Mouse (Mus musculus) hindbrain, embryonic 16.5 days (tissue): ENCODE data around the gene Gm16253. TPM values are rescaled to one million over a fixed set of nuclear protein-coding genes. Genes with fewer than 3 reads are reported as not detected.

Experiments used
- ATAC-seq: fragments of 200-750 bp; cut with Nextera tagmentation; 2 replicates; pipeline ENCODE4 v1.8.0; 2017; ENCODE audit warnings: moderate TSS enrichment, moderate library complexity
- H3K27ac ChIP-seq: fragments of 300-500 bp; sonication (generic); 2 replicates; pipeline ENCODE4 v1.5.1; 2014; ENCODE audit warnings: low read depth, mild to moderate bottlenecking, control low read depth, low read length, moderate library complexity
- H3K27me3 ChIP-seq: fragments of 300-500 bp; sonication (generic); replicated peaks from 2 replicates; pipeline ENCODE4 v1.6.1; 2014; ENCODE audit warnings: low read length; ENCODE audit not compliant: control insufficient read depth, insufficient read depth
- H3K36me3 ChIP-seq: fragments of 300-500 bp; sonication (generic); 2 replicates; pipeline ENCODE4 v1.6.1; 2014; ENCODE audit warnings: mild to moderate bottlenecking, low read length, moderate library complexity, mixed read lengths; ENCODE audit not compliant: control insufficient read depth, insufficient read depth
- H3K4me1 ChIP-seq: fragments of 300-500 bp; sonication (generic); 2 replicates; pipeline ENCODE4 v1.6.1; 2014; ENCODE audit warnings: low read depth, low read length; ENCODE audit not compliant: control insufficient read depth, insufficient read depth
- H3K4me2 ChIP-seq: fragments of 300-500 bp; sonication (generic); 2 replicates; pipeline ENCODE4 v1.6.1; 2014; ENCODE audit warnings: mild to moderate bottlenecking, low read length, control low read depth, moderate library complexity
- H3K4me3 ChIP-seq: fragments of 300-500 bp; sonication (generic); 2 replicates; pipeline ENCODE4 v1.5.1; 2014; ENCODE audit warnings: mild to moderate bottlenecking, low read length, control low read depth, moderate library complexity
- H3K9ac ChIP-seq: fragments of 300-500 bp; sonication (generic); 2 replicates; pipeline ENCODE4 v1.6.1; 2014; ENCODE audit warnings: low read depth, mild to moderate bottlenecking, control low read depth, low read length, moderate library complexity
- H3K9me3 ChIP-seq: fragments of 300-500 bp; sonication (generic); 2 replicates; pipeline ENCODE4 v1.6.1; 2014; ENCODE audit warnings: mild to moderate bottlenecking, low read length, moderate library complexity; ENCODE audit not compliant: control insufficient read depth
- WGBS: fragments of 180-500 bp; shearing (Covaris S2); extraction: QIAGEN DNeasy Blood & Tissue Kit; methylation state at CpG from one replicate; pipeline ENCODE4 v1.1.7; 2014; 5-methylcytosine and 5-hydroxymethylcytosine counted together
- polyA plus RNA-seq: library from polyadenylated mRNA; unstranded; fragments of >200 nt; fragmentation: Nextera tagmentation; extraction: Ambion mirVana; gene quantifications from 2 replicates; pipeline ENCODE4 v1.2.1, GENCODE M21; 2015

The Gm16253 gene
- polyA plus RNA-seq, 1 experiment from 2014 or later: 1.0 TPM

DNA sequence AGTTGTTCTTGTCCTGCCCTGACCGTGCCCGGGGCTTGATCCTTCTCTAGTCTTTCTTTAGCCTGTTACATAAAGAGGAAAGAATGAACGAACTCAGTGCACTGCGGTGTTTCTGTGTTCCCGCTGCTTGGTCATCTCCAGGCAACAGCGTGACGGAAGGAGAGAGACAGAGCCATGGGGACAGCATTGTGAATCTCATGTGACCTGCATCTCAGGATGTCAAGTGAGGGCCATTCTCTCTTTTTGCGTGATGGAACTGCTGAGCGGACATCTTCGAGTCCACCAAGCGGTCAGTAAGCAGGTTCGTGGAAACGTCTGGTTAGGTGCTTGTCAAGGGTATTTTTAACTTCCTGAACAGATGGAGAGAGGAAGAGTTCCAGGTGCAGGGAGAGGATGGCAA, 7.3 kb upstream of the Gm16253 start:
- Histone ChIP-seq H3K4me3 (no peak overlapping the region), H3K36me3 (no peaks in the 10 kb centered on the region), H3K9ac (no peak overlapping the region), H3K4me2 (no peak overlapping the region), H3K27ac (no peak overlapping the region), H3K27me3 (no peaks in the 10 kb centered on the region), H3K9me3 (no peaks in the 10 kb centered on the region), H3K4me1 (no peaks in the 10 kb centered on the region)
- ATAC-seq: no peak
- 85% methylated on average over 13 of the region's 13 CpGs for WGBS

DNA sequence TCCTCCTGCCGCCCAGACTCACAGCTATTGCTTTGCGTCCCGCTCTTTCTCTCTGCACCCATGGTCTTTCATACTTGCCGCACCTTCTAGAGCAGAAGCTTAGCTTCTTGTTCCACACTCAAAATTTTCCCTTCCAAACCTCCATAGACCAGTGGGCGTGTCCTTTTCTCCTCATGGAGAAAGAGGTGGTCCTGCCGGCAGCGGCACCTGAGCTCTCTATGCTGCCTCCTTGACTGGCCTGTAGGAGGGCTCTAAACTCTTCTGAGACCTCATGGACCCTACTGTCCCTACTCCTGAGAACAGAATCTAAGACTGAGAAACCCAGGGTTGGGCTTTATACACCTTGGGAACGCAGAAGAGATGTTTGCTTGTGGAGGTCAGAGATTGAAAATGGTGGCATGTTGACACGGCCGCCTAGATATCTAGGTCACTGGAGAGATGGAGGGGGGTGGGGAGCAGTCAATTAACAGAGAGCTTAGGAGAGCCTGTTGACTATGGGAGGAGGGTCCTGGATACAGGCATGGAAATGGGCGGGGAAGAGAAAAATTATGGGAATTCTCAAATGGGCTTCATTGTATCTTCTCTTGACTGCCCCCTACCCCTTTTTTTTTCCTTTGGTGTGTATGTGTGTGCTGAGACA, 6.7 kb upstream of the Gm16253 start:
- no peaks in the 10 kb centered on the region for H3K27me3 ChIP-seq
- 87% methylated on average over 11 of the region's 11 CpGs for WGBS

DNA sequence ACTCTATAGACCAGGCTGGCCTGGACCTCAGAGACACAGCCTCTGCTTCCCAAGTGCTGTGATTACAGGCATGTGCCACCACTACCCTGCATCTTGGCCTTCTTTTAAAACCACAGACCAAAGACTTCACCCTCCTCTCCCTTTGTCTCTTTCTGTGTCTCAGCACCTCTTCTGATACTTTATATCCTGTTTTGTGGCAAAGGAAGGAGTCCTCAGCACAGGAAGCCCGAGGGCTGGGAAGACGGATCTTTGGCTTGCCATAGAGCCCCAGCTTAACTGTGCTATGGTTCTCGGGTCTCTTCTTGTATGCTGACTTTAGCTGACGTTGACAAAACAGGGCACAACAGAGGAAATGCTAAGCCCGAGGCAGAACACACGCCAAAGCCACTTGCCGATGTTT, 6.1 kb upstream of the Gm16253 start:
- Histone ChIP-seq H3K4me1 (no peaks in the 10 kb centered on the region), H3K36me3 (no peaks in the 10 kb centered on the region), H3K4me2 (no peak overlapping the region), H3K9ac (no peak overlapping the region), H3K27ac (no peak overlapping the region), H3K27me3 (no peaks in the 10 kb centered on the region), H3K9me3 (no peaks in the 10 kb centered on the region), H3K4me3 (no peak overlapping the region)
- no peak for ATAC-seq
- WGBS: 83% methylated on average over 7 of the region's 7 CpGs

More for the DNA sequence above, 6.7 kb upstream of the Gm16253 start:
- no peak overlapping the region for H3K27ac ChIP-seq
- no peak overlapping the region for H3K4me2 ChIP-seq
- H3K4me1 ChIP-seq: no peaks in the 10 kb centered on the region
- H3K9me3 ChIP-seq: no peaks in the 10 kb centered on the region
- H3K36me3 ChIP-seq: no peaks in the 10 kb centered on the region
- no peak for ATAC-seq
- H3K9ac ChIP-seq: no peak overlapping the region
- no peak overlapping the region for H3K4me3 ChIP-seq

DNA sequence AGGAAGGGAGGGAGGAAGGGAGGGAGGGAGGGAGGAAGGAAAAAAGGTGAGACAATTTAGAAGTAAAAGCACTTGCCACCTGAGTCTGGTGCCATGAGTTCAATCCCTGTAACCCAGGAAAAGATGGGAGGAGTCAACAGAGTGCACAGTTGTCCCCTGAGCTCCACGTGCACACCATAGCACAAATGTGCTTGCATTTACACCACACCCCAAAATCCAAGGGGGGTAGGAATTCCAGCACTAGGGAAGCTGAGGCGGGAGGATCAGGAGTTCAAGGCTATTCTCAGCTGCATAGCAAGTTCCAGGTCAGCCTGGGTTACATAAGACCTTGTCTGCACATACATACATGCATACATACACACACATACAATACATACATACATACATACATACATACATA, 5.4 kb upstream of the Gm16253 start:
- no peaks in the 10 kb centered on the region for H3K4me1 ChIP-seq
- no peaks in the 10 kb centered on the region for H3K36me3 ChIP-seq
- H3K9ac ChIP-seq: no peak overlapping the region
- H3K4me3 ChIP-seq: no peak overlapping the region
- H3K4me2 ChIP-seq: no peak overlapping the region
- no peaks in the 10 kb centered on the region for H3K27me3 ChIP-seq
- ATAC-seq: no peak
- WGBS: 80% methylated on average over 2 of the region's 2 CpGs
- H3K27ac ChIP-seq: no peak overlapping the region
- no peaks in the 10 kb centered on the region for H3K9me3 ChIP-seq

DNA sequence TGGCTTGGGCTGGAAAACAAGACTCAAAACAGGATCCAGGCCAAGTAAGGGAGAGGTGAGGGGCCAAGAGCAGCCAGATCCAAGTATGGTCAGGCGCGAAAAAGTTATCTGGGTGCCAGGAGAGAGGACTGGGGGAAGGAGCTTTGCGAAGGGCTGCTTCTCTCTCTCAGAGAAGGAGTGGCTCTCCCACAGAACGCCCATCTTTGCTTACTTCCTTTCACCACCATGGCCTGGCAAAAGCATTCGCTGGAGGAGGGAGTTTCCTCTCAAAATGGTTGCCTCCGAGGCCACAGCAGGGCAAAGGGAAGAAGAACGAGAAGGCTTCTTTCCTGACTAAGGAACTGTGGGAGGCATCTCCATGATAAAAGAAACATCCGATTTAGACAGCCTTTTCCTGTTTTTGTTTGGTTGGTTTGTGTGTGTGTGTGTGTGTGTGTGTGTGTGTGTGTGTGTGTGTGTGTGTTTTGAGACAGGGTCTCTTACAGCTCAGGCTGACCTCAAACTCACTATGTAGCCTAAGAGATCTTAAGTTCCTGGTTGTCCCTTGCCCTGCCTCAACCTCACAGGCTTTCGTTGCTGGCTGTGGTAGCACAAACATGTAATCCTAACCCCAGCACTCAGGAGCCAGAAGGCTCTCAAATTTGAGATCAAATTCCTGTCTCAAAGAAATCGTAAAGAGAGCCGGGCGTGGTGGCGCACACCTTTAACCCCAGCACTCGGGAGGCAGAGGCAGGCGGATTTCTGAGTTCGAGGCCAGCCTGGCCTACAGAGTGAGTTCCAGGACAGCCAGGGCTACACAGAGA, 4.7 kb upstream of the Gm16253 start:
- Histone ChIP-seq H3K9me3 (no peaks in the 10 kb centered on the region), H3K4me1 (no peaks in the 10 kb centered on the region; the same call in 1 of the 2 replicates), H3K9ac (no peak overlapping the region), H3K4me3 (no peak overlapping the region), H3K27ac (no peak overlapping the region), H3K36me3 (no peaks in the 10 kb centered on the region), H3K4me2 (no peak overlapping the region), H3K27me3 (no peaks in the 10 kb centered on the region)
- no peak for ATAC-seq
- 78% methylated on average over 16 of the region's 16 CpGs for WGBS

DNA sequence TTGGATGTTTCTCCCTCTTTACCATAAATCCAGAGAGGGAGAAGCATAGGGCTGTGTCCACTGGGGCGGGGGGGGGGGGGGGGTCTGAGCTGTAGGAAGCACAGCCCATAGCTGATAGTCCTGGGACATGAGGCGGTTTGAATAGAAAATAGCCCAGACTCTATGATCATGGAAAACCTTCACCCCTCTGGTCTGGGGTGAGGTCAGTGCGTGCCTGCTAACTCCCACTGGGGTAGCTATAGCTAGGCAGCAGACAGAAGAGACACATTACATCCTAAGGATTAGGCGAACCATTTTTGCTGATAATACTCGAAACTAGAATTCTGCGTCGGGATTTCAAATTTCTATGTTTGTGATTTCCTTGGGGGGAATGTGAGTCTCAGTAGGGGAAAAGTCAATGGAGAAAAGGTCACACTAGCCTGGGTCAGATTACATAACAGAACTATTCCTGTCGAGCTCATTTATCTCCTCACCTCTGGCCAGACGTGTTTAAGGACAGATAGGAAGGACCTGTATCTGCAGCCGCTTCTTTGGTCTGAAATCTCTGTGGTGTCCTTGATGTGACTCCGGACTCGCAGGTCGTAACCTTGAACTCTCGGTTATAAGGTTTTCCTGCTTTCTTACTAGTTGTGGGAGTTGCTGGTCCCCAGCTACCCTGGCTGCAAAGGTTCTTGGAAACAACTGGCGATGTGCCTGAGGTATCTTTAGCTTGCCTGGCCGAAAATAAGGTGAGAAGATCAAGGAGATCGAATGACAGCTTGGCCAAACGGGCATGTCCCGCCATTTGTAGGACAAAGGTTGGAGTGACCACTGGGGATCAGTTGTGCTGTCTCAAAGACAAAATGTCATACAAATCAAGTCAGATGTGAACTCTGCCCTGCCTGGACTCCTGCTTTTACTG, 2.9 kb upstream of the Gm16253 start:
- no peak overlapping the region for H3K4me2 ChIP-seq
- no peaks in the 10 kb centered on the region for H3K9me3 ChIP-seq
- H3K4me1 ChIP-seq: peaks cover 3% of the 10 kb centered on the region
- no peaks in the 10 kb centered on the region for H3K27me3 ChIP-seq
- no peak overlapping the region for H3K9ac ChIP-seq
- no peak for ATAC-seq
- no peak overlapping the region for H3K4me3 ChIP-seq
- 86% methylated on average over 18 of the region's 19 CpGs for WGBS
- H3K27ac ChIP-seq: no peak overlapping the region
- no peaks in the 10 kb centered on the region for H3K36me3 ChIP-seq

DNA sequence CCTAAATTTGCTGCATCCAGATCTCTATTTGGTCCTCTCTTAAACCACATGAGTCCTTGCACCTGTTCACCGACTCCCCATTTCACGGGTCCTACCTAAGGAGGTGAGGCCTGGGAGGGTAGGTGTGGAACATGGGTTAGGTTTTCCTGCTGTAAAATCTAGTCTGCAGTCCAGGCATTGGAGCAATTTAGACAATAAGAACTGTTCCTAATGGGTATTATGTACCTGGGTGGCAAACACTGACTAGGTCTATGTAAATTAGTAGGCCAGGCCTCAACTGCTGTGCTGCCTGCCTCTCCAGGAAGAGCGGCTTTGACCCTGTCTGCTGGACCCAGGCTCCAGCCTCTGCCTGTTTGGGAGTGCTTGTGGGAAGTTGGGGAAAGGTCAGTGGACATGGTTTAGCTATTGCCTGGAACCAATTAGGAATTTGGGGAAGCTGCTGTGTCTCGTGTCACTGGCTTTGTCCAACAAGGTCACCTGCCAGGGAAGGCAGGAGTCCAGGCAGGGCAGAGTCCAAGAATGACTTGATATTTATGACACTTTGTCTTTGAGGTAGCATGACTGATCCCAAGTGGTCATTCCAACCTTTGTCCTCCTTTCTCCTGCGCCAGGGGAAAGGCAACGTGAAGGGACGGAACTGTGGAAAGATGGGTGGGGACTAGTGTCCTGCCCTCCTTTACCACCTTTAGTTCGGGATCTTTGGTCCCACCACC, 1.4 kb upstream of the Gm16253 start:
- WGBS: 80% methylated on average over 8 of the region's 8 CpGs
- Histone ChIP-seq H3K9ac (no peak overlapping the region), H3K9me3 (no peaks in the 10 kb centered on the region), H3K36me3 (no peaks in the 10 kb centered on the region), H3K4me2 (no peak overlapping the region), H3K27me3 (no peaks in the 10 kb centered on the region), H3K4me1 (peaks cover 4% of the 10 kb centered on the region), H3K4me3 (no peak overlapping the region), H3K27ac (no peak overlapping the region)
- ATAC-seq: no peak

DNA sequence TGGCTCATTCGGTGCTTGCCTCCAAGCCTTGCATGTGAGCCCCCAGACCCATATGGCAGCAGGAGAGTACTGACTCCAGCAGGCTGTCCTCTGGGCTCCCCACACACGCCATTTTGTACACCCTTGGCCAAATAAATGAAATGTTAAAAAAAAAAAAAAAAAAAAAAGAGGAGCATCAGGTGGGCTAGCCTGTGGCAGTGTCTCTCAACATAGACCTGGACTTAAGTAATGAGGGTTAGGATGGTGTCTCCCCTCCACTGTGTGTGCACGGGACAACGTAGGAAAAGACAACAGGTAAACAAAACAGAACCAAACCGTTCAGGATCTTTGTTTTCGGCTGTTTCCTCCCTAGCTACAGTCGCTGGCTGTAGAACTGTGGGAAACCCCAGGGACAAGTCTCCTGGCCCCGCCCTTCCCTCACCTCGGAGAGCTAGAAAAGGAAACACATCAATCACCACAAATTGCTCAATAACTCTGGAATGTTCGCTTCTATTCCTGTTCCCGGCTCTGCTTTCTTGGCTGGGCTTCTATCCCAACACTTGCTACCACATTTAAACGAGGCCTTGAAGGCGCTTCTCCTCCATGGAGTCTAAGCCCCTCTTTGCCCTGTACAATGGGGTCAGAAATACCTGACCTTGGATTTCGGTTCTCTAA, 652 bp upstream of the Gm16253 start:
- H3K4me1 ChIP-seq: peaks cover 7% of the 10 kb centered on the region
- 59% methylated on average over 14 of the region's 14 CpGs for WGBS
- H3K9ac ChIP-seq: no peak overlapping the region; the same call in 1 of the 2 replicates
- H3K27ac ChIP-seq: no peak overlapping the region
- H3K4me2 ChIP-seq: peak overlapping the region; percentile 43
- H3K4me3 ChIP-seq: peak overlapping the region; percentile 15; the same call in 1 of the 2 replicates
- no peaks in the 10 kb centered on the region for H3K9me3 ChIP-seq
- ATAC-seq: peak; percentile 5; the same call in 1 of the 2 replicates
- no peaks in the 10 kb centered on the region for H3K36me3 ChIP-seq
- no peaks in the 10 kb centered on the region for H3K27me3 ChIP-seq
